Mouse (Mus musculus): ENCODE data around the gene Tmem120a. TPM values are rescaled to one million over a fixed set of nuclear protein-coding genes. Genes with fewer than 3 reads are reported as not detected.
A peak's percentile ranks its signal among the peaks of the same experiment; 100 is the strongest.

Gene Tmem120a
- 23.2 and 23.7 TPM in 2 replicates for polyA plus RNA-seq (2014; fragmentation: Nextera tagmentation; extraction: Ambion mirVana)

GRCm38 (mm10) chr5:135743741-135744609 is at the start of gene Tmem120a:
TSS of gene Tmem120a (minus strand) at chr5:135744448.
- Histone ChIP-seq H3K4me1 (replicated peaks; ENCODE audit: control insufficient read depth, insufficient read depth, low read length) (peaks cover 9% of the 10 kb centered on the region), H3K9ac (ENCODE audit: low read depth, low read length) (peak within 1 kb of the TSS; percentile 75), H3K9me3 (ENCODE audit: control insufficient read depth, low read length) (peaks cover 8% of the 10 kb centered on the region; the same call in 1 of the 2 replicates), H3K36me3 (ENCODE audit: control insufficient read depth, insufficient read depth, low read length) (no peaks in the 10 kb centered on the region), H3K4me3 (ENCODE audit: low read depth, low read length) (peak within 1 kb of the TSS; percentile 88), H3K4me2 (peak within 1 kb of the TSS; percentile 99), H3K27ac (ENCODE audit: low read depth, low read length) (no peak within 1 kb of the TSS), H3K27me3 (replicated peaks; ENCODE audit: control insufficient read depth, insufficient read depth, low read length) (no peaks in the 10 kb centered on the region)
- peak; percentile 97 for ATAC-seq (replicated peaks; ENCODE audit: low FRiP score)
- under 1% methylated on average over 56 of the region's 60 CpGs for WGBS
- peak; percentile 93 for DNase-seq (ENCODE audit: low spot score)

DNA sequence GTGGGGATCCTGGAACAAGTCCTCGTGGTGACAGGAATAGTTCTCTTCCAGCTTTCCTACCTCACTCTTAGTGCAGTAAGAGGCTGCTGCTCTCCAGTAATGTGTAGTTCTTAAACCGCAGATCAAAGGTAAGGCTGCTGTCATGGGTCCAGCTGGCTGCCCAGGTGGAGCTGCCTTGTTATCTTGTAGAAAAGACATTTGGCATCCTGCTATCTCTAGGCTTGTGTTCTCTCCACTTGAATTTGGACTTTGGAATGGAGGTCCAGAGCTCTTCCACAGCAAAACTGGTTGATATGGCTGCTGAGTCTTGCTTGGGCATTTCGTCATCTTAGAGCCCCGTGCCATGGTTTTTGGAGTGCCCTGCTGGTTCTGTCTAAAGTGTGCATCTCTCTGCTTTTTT is 38.7 kb upstream of the Tmem120a start:
- DNase-seq (ENCODE audit: low spot score) = no peak
- Histone ChIP-seq H3K9me3 (ENCODE audit: control insufficient read depth, low read length) (no peaks in the 10 kb centered on the region), H3K27ac (ENCODE audit: low read depth, low read length) (no peak overlapping the region), H3K4me3 (ENCODE audit: low read depth, low read length) (no peak overlapping the region), H3K4me1 (replicated peaks; ENCODE audit: control insufficient read depth, insufficient read depth, low read length) (peaks cover 14% of the 10 kb centered on the region), H3K9ac (ENCODE audit: low read depth, low read length) (no peak overlapping the region), H3K4me2 (no peak overlapping the region), H3K27me3 (replicated peaks; ENCODE audit: control insufficient read depth, insufficient read depth, low read length) (no peaks in the 10 kb centered on the region), H3K36me3 (ENCODE audit: control insufficient read depth, insufficient read depth, low read length) (peaks cover 51% of the 10 kb centered on the region)
- ATAC-seq (replicated peaks; ENCODE audit: low FRiP score) = no peak
- WGBS = 86% methylated on average over 4 of the region's 4 CpGs

GRCm38 (mm10) chr5:135780331-135780730 is 36.1 kb upstream of the Tmem120a start:
- H3K4me2 ChIP-seq = peak overlapping the region; percentile 79
- peaks cover 28% of the 10 kb centered on the region for H3K36me3 ChIP-seq (ENCODE audit: control insufficient read depth, insufficient read depth, low read length)
- no peak overlapping the region for H3K27ac ChIP-seq (ENCODE audit: low read depth, low read length)
- DNase-seq (ENCODE audit: low spot score) (no peak), ATAC-seq (replicated peaks; ENCODE audit: low FRiP score) (no peak)
- peaks cover 18% of the 10 kb centered on the region for H3K4me1 ChIP-seq (replicated peaks; ENCODE audit: control insufficient read depth, insufficient read depth, low read length)
- H3K9me3 ChIP-seq (ENCODE audit: control insufficient read depth, low read length) = no peaks in the 10 kb centered on the region
- peak overlapping the region; percentile 87 for H3K4me3 ChIP-seq (ENCODE audit: low read depth, low read length)
- 63% methylated on average over 8 of the region's 8 CpGs for WGBS
- H3K27me3 ChIP-seq (replicated peaks; ENCODE audit: control insufficient read depth, insufficient read depth, low read length) = no peaks in the 10 kb centered on the region
- peak overlapping the region; percentile 95; the same call in 1 of the 2 replicates for H3K9ac ChIP-seq (ENCODE audit: low read depth, low read length)

GRCm38 (mm10) chr5:135778471-135779445 is 34.5 kb upstream of the Tmem120a start, which contains the start of gene Mdh2:
TSS of gene Mdh2 (plus strand) at chr5:135778480.
- Histone ChIP-seq H3K4me3 (ENCODE audit: low read depth, low read length) (peak within 1 kb of the TSS; percentile 87), H3K27ac (ENCODE audit: low read depth, low read length) (peak within 1 kb of the TSS; percentile 82), H3K9me3 (ENCODE audit: control insufficient read depth, low read length) (no peaks in the 10 kb centered on the region), H3K36me3 (ENCODE audit: control insufficient read depth, insufficient read depth, low read length) (peaks cover 19% of the 10 kb centered on the region), H3K4me1 (replicated peaks; ENCODE audit: control insufficient read depth, insufficient read depth, low read length) (peaks cover 18% of the 10 kb centered on the region), H3K27me3 (replicated peaks; ENCODE audit: control insufficient read depth, insufficient read depth, low read length) (no peaks in the 10 kb centered on the region), H3K4me2 (peak within 1 kb of the TSS; percentile 87), H3K9ac (ENCODE audit: low read depth, low read length) (peak within 1 kb of the TSS; percentile 95)
- DNase-seq (ENCODE audit: low spot score) (peak; percentile 99), ATAC-seq (replicated peaks; ENCODE audit: low FRiP score) (peak; percentile 96)
- under 1% methylated on average over 70 of the region's 70 CpGs for WGBS

DNA sequence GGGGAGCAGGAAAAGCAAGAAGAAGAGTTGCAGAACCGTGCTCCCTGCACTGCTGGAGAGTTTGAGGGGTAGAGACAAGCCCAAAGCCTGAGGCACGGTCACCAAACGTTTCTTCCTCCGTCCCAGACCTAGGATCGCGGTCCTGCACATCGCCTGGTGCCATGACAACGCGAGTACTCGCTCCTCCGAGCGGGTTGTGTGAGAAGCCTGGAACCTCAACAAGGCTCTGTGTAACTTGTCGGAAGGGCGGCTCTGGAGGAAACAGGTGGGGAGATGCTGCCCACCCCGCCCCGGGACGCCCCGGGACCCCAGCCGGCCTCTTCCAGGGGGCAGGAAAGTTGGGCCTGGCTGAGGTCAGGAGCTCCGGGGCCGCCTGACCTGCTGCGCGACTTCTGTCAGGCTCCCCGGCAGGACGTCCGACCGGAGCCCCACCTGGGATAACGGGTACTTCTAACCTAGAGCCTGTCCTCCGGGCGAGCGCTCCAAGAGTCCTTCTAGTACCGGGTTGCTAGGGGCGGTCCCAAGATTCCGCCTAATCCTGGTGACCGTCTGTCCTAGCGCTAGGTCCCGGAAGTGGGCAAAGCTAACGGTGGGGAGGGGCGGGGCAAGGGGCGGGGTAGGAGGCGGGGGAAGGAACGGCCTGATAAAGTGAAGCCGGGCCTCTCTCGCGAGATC is 33.7 kb upstream of the Tmem120a start, which contains the start of gene Styxl1:
Gene Styxl1, minus strand, starts transcription at position 590 of the 675 bp plus-strand sequence.
- peaks cover 18% of the 10 kb centered on the region for H3K4me1 ChIP-seq (replicated peaks; ENCODE audit: control insufficient read depth, insufficient read depth, low read length)
- no peaks in the 10 kb centered on the region for H3K27me3 ChIP-seq (replicated peaks; ENCODE audit: control insufficient read depth, insufficient read depth, low read length)
- under 1% methylated on average over 43 of the region's 45 CpGs for WGBS
- H3K36me3 ChIP-seq (ENCODE audit: control insufficient read depth, insufficient read depth, low read length) = peaks cover 11% of the 10 kb centered on the region
- peak within 1 kb of the TSS; percentile 87 for H3K4me3 ChIP-seq (ENCODE audit: low read depth, low read length)
- peak within 1 kb of the TSS; percentile 82 for H3K27ac ChIP-seq (ENCODE audit: low read depth, low read length)
- H3K4me2 ChIP-seq = peak within 1 kb of the TSS; percentile 87
- no peaks in the 10 kb centered on the region for H3K9me3 ChIP-seq (ENCODE audit: control insufficient read depth, low read length)
- ATAC-seq (replicated peaks; ENCODE audit: low FRiP score) = peak; percentile 15
- DNase-seq (ENCODE audit: low spot score) = no peak
- peak within 1 kb of the TSS; percentile 95 for H3K9ac ChIP-seq (ENCODE audit: low read depth, low read length)

GRCm38 (mm10) chr5:135776546-135776945 is 32.3 kb upstream of the Tmem120a start:
- Histone ChIP-seq H3K4me1 (replicated peaks; ENCODE audit: control insufficient read depth, insufficient read depth, low read length) (peaks cover 18% of the 10 kb centered on the region), H3K4me3 (ENCODE audit: low read depth, low read length) (no peak overlapping the region), H3K9ac (ENCODE audit: low read depth, low read length) (no peak overlapping the region), H3K36me3 (ENCODE audit: control insufficient read depth, insufficient read depth, low read length) (peaks cover under 1% of the 10 kb centered on the region; the same call in 1 of the 2 replicates), H3K27ac (ENCODE audit: low read depth, low read length) (no peak overlapping the region), H3K9me3 (ENCODE audit: control insufficient read depth, low read length) (no peaks in the 10 kb centered on the region), H3K27me3 (replicated peaks; ENCODE audit: control insufficient read depth, insufficient read depth, low read length) (no peaks in the 10 kb centered on the region), H3K4me2 (no peak overlapping the region)
- no peak for ATAC-seq (replicated peaks; ENCODE audit: low FRiP score)
- DNase-seq (ENCODE audit: low spot score) = no peak
- 81% methylated on average over 4 of the region's 4 CpGs for WGBS

GRCm38 (mm10) chr5:135772519-135772918 is 28.3 kb upstream of the Tmem120a start:
- Histone ChIP-seq H3K9ac (ENCODE audit: low read depth, low read length) (no peak overlapping the region), H3K36me3 (ENCODE audit: control insufficient read depth, insufficient read depth, low read length) (no peaks in the 10 kb centered on the region), H3K4me3 (ENCODE audit: low read depth, low read length) (no peak overlapping the region), H3K9me3 (ENCODE audit: control insufficient read depth, low read length) (no peaks in the 10 kb centered on the region), H3K27me3 (replicated peaks; ENCODE audit: control insufficient read depth, insufficient read depth, low read length) (no peaks in the 10 kb centered on the region), H3K27ac (ENCODE audit: low read depth, low read length) (no peak overlapping the region), H3K4me1 (replicated peaks; ENCODE audit: control insufficient read depth, insufficient read depth, low read length) (0 out of 2 replicates have a peak, but pooled peaks cover 1% of the 10 kb centered on the region), H3K4me2 (no peak overlapping the region)
- 23% methylated on average over 3 of the region's 3 CpGs for WGBS
- DNase-seq (ENCODE audit: low spot score) (no peak), ATAC-seq (replicated peaks; ENCODE audit: low FRiP score) (no peak)

DNA sequence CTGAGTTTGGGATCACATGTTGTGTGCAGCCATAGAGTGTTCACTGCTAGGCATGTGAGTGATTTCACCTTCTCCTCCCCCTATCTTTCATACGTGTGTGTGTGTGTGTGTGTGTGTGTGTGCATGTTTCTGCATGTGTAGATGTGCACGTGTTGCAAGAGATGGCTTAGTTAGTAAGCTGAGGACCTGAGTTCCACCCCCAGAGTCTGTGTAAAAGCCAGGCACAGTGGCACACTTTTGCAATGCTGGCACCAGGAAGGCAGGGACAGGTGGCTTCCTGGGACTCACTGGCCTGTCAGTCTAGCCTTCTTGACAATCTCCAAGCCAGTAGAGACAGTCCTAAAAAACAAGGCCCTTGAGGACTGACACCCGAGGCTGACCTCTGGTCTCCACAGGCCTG is 20.7 kb upstream of the Tmem120a start:
- no peak for ATAC-seq (replicated peaks; ENCODE audit: low FRiP score)
- Histone ChIP-seq H3K9ac (ENCODE audit: low read depth, low read length) (no peak overlapping the region), H3K27ac (ENCODE audit: low read depth, low read length) (no peak overlapping the region), H3K27me3 (replicated peaks; ENCODE audit: control insufficient read depth, insufficient read depth, low read length) (no peaks in the 10 kb centered on the region; the same call in 1 of the 2 replicates), H3K36me3 (ENCODE audit: control insufficient read depth, insufficient read depth, low read length) (no peaks in the 10 kb centered on the region), H3K9me3 (ENCODE audit: control insufficient read depth, low read length) (no peaks in the 10 kb centered on the region), H3K4me1 (replicated peaks; ENCODE audit: control insufficient read depth, insufficient read depth, low read length) (no peaks in the 10 kb centered on the region), H3K4me3 (ENCODE audit: low read depth, low read length) (no peak overlapping the region), H3K4me2 (no peak overlapping the region)
- 69% methylated on average over 3 of the region's 3 CpGs for WGBS
- no peak for DNase-seq (ENCODE audit: low spot score)

All from liver, embryonic 11.5 days (tissue).